Mouse (Mus musculus) testis, adult 2 months (tissue): ENCODE measurements around the gene Frmd4a. TPM values are rescaled to one million over a fixed set of nuclear protein-coding genes. Genes with fewer than 3 reads are reported as not detected.
A peak's percentile ranks its signal among the peaks of the same experiment; 100 is the strongest.

Experiments
- H3K27ac ChIP-seq: fragments of 200-500 bp; 2 replicates; pipeline ENCODE4 v1.5.1; 2012; ENCODE audit warnings: low read depth, low read length; ENCODE audit not compliant: control insufficient read depth, insufficient read depth
- H3K27me3 ChIP-seq: fragments of 200-500 bp; 2 replicates; pipeline ENCODE4 v1.6.1; 2012; ENCODE audit warnings: mild to moderate bottlenecking, low read length, moderate library complexity; ENCODE audit not compliant: control insufficient read depth, insufficient read depth
- H3K36me3 ChIP-seq: fragments of 200-500 bp; 2 replicates; pipeline ENCODE4 v1.6.1; 2012; ENCODE audit warnings: mild to moderate bottlenecking, low read length; ENCODE audit not compliant: control insufficient read depth, insufficient read depth
- H3K4me1 ChIP-seq: fragments of 200-500 bp; 2 replicates; pipeline ENCODE4 v1.6.1; 2012; ENCODE audit warnings: low read length; ENCODE audit not compliant: control insufficient read depth, insufficient read depth
- H3K4me3 ChIP-seq: fragments of 200-500 bp; 2 replicates; pipeline ENCODE4 v1.5.1; 2012; ENCODE audit warnings: low read depth, mild to moderate bottlenecking, low read length, moderate library complexity, mixed read lengths; ENCODE audit not compliant: control insufficient read depth
- CTCF ChIP-seq: fragments of 200-500 bp; IDR thresholded peaks from 2 replicates; pipeline ENCODE4 v1.5.1; 2012; ENCODE audit warnings: low read depth, mild to moderate bottlenecking, inconsistent platforms, low read length, moderate library complexity; ENCODE audit not compliant: control insufficient read depth, insufficient read depth, insufficient replicate concordance
- POLR2A ChIP-seq: fragments of 200-500 bp; IDR thresholded peaks from 2 replicates; pipeline ENCODE4 v1.6.1; 2012; ENCODE audit warnings: low read depth, mild to moderate bottlenecking, inconsistent platforms, low read length, moderate library complexity; ENCODE audit not compliant: control insufficient read depth
- polyA plus RNA-seq: library from polyadenylated mRNA; depleted of rRNA; stranded (reverse); fragments of >200 nt; gene quantifications from 2 replicates; pipeline ENCODE4 v1.2.3, GENCODE M21; 2012

Gene Frmd4a
- polyA plus RNA-seq, 1 experiment = 6.1 TPM

DNA sequence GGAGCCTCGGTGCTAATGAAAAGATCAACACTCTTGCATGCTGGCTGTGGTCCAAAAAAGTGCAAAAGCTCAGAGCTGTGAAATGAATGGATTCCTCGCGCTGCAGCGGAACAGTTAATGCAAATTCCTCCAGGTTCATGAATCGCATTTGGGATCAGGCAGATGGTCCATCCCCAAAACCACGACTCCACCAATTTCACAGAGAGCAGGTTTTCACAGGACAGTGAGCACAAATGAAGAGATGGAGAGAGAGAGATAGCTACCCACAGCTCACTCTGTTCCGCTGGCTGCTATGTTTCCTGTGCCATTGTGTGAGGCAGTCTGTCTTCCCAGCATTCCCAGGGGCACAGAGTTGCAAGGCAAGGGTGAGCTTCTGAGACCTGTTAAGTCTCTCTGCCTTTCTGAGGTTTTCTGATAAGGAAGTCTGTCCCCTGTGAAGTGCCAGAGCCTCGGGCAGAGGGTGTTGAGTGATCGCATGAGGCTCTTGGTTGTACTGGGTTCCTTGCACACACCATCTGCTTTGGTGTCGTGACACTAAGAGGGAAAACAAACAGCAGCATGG is 215.3 kb downstream of the Frmd4a start:
- H3K4me1 ChIP-seq = no peaks in the 10 kb centered on the region; the same call in 1 of the 2 replicates
- H3K4me3 ChIP-seq = no peak overlapping the region
- TF ChIP-seq CTCF (no peak), POLR2A (no peak)
- H3K27ac ChIP-seq = no peak overlapping the region
- H3K36me3 ChIP-seq = no peaks in the 10 kb centered on the region
- H3K27me3 ChIP-seq = no peaks in the 10 kb centered on the region

DNA sequence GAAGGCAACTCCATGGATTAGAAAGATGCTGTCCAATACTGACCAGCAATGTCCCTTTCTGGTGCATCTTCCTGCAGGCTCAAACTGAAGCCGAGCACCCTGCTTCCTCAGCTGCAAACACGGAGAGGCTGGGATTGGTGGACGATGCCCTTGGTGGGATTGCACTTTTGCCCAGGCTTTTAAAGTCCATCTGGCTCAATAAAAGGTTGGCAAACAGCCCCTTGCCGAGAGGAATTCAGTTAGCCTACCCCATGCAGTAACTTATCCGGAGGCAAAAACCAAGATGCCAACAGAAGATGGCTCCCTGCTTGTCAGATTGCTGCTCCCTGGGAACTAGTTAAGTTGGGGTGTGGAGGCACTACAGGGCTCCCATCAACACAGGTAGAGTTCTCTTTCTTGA is 220.2 kb downstream of the Frmd4a start:
- H3K27ac ChIP-seq = no peak overlapping the region
- no peaks in the 10 kb centered on the region for H3K4me1 ChIP-seq
- H3K27me3 ChIP-seq = no peaks in the 10 kb centered on the region
- no peak overlapping the region for H3K4me3 ChIP-seq
- TF ChIP-seq CTCF = no peak
- H3K36me3 ChIP-seq = no peaks in the 10 kb centered on the region

- Histone ChIP-seq H3K4me1 (no peaks in the 10 kb centered on the region), H3K27me3 (no peaks in the 10 kb centered on the region), H3K4me3 (no peak overlapping the region), H3K27ac (no peak overlapping the region), H3K36me3 (no peaks in the 10 kb centered on the region)
- TF ChIP-seq CTCF (no peak), POLR2A (no peak)
Measured at GRCm38 (mm10) chr2:4249723-4250122, 232.2 kb downstream of the Frmd4a start.

GRCm38 (mm10) chr2:4252541-4253291 is 235.2 kb downstream of the Frmd4a start:
- H3K4me3 ChIP-seq = no peak overlapping the region
- H3K27me3 ChIP-seq = no peaks in the 10 kb centered on the region
- no peaks in the 10 kb centered on the region for H3K36me3 ChIP-seq
- no peak for TF ChIP-seq POLR2A
- TF ChIP-seq CTCF = no peak
- H3K27ac ChIP-seq = no peak overlapping the region
- H3K4me1 ChIP-seq = no peaks in the 10 kb centered on the region

GRCm38 (mm10) chr2:4253348-4253747 is 235.8 kb downstream of the Frmd4a start:
- Histone ChIP-seq H3K27me3 (no peaks in the 10 kb centered on the region), H3K27ac (no peak overlapping the region; the same call in 1 of the 2 replicates), H3K36me3 (no peaks in the 10 kb centered on the region), H3K4me3 (no peak overlapping the region), H3K4me1 (no peaks in the 10 kb centered on the region)
- TF ChIP-seq POLR2A = no peak
- TF ChIP-seq CTCF = peak; percentile 19; the same call in 1 of the 2 replicates

- Histone ChIP-seq H3K4me3 (no peak overlapping the region), H3K36me3 (no peaks in the 10 kb centered on the region), H3K4me1 (no peaks in the 10 kb centered on the region), H3K27me3 (no peaks in the 10 kb centered on the region), H3K27ac (no peak overlapping the region)
- no peak for TF ChIP-seq POLR2A
- no peak for TF ChIP-seq CTCF
Measured at GRCm38 (mm10) chr2:4254083-4254482, 236.6 kb downstream of the Frmd4a start.

DNA sequence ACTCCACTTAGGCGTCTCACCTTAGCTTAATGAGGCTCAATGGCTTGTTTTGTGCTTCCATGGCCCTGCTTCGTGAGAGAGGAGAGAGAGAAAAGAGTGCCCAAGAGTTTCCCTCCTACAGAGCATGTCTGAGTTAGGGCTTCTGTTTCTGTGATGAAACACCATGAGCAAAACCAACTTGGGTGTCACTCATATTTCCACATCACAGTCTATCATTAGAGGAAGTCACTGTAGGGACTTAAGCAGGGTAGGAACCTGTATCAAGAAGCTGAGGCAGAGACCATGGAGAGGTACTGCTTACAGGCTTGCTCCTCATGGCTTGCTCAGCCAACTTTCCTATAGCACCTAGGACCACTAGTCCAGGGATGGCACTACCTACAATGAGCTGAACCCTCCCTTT is 238.7 kb downstream of the Frmd4a start:
- Histone ChIP-seq H3K36me3 (no peaks in the 10 kb centered on the region), H3K27ac (no peak overlapping the region), H3K4me1 (no peaks in the 10 kb centered on the region), H3K4me3 (no peak overlapping the region), H3K27me3 (no peaks in the 10 kb centered on the region)
- TF ChIP-seq POLR2A (no peak), CTCF (no peak)
